Mouse (Mus musculus) MEL (cell line): ENCODE measurements at regions not wholly inside any gene's neighbourhood (a gene's known extent, or its start where the extent isn't known, plus 50 kb on each side); places are given as distances from the start of the nearest gene placed in this dataset.

ENCODE experiments used
- DNase-seq: peaks from one replicate; pipeline ENCODE4 v3.0.0; 2011; ENCODE audit warnings: low read depth, low spot score
- H3K27ac ChIP-seq: 2 replicates; pipeline ENCODE4 v1.5.1; 2012; ENCODE audit warnings: low read depth, mild to moderate bottlenecking, control low read depth, low read length, moderate library complexity; ENCODE audit not compliant: control insufficient read depth
- H3K27me3 ChIP-seq, 2 experiments: fragments of 150-350 bp in 1 of 2; sonication (generic) in 1 of 2; 2 replicates each; pipeline ENCODE4 v1.6.1; 2012; ENCODE audit warnings: low read length in 2 of 2, mild to moderate bottlenecking in 2 of 2, improper control_type of control experiment in 1 of 2, moderate library complexity in 1 of 2; ENCODE audit not compliant: insufficient read depth in 2 of 2, control insufficient read depth in 1 of 2
- H3K36me3 ChIP-seq, 2 experiments: 2 replicates each; pipeline ENCODE4 v1.6.1; 2012 to 2014; ENCODE audit warnings: low read length in 2 of 2, improper control_type of control experiment in 1 of 2, inconsistent platforms in 1 of 2, mild to moderate bottlenecking in 1 of 2; ENCODE audit not compliant: insufficient read depth in 2 of 2, control insufficient read depth in 1 of 2
- H3K4me1 ChIP-seq, 2 experiments: fragments of 150-350 bp in 1 of 2; sonication (generic) in 1 of 2; 2 replicates each; pipeline ENCODE4 v1.6.1; 2012; ENCODE audit warnings: low read length in 2 of 2, improper control_type of control experiment in 1 of 2, mild to moderate bottlenecking in 1 of 2; ENCODE audit not compliant: insufficient read depth in 2 of 2, control insufficient read depth in 1 of 2
- H3K4me3 ChIP-seq, 2 experiments: fragments of 150-350 bp in 1 of 2; sonication (generic) in 1 of 2; 2 replicates each; pipeline ENCODE4 v1.5.1; 2012; ENCODE audit warnings: low read depth in 2 of 2, low read length in 2 of 2, mild to moderate bottlenecking in 2 of 2, moderate library complexity in 2 of 2, control low read depth in 1 of 2, improper control_type of control experiment in 1 of 2; ENCODE audit not compliant: control insufficient read depth in 1 of 2, insufficient read depth in 1 of 2
- H3K79me2 ChIP-seq: 2 replicates; pipeline ENCODE4 v1.6.1; 2012; ENCODE audit warnings: mild to moderate bottlenecking, low read length, moderate library complexity; ENCODE audit not compliant: control insufficient read depth, poor library complexity, insufficient read depth
- H3K9ac ChIP-seq: 2 replicates; pipeline ENCODE4 v1.6.1; 2012; ENCODE audit warnings: low read depth, mild to moderate bottlenecking, control low read depth, low read length, moderate library complexity; ENCODE audit not compliant: control insufficient read depth, poor library complexity, severe bottlenecking
- H3K9me3 ChIP-seq: fragments of 150-350 bp; sonication (generic); replicated peaks from 2 replicates; pipeline ENCODE4 v1.6.1; 2012; ENCODE audit warnings: mild to moderate bottlenecking, low read length, improper control_type of control experiment, moderate library complexity; ENCODE audit not compliant: insufficient read depth
- BHLHE40 ChIP-seq: IDR thresholded peaks from 2 replicates; pipeline ENCODE4 v1.6.1; 2012; ENCODE audit warnings: low read depth, mild to moderate bottlenecking, inconsistent platforms, low read length, improper control_type of control experiment, borderline replicate concordance
- CHD1 ChIP-seq: IDR thresholded peaks from 2 replicates; pipeline ENCODE4 v1.6.1; 2012; ENCODE audit warnings: low read depth, mild to moderate bottlenecking, inconsistent platforms, low read length, improper control_type of control experiment
- CHD2 ChIP-seq: IDR thresholded peaks from 2 replicates; pipeline ENCODE4 v1.6.1; 2011; ENCODE audit warnings: low read length, improper control_type of control experiment
- EP300 ChIP-seq, 2 experiments: IDR thresholded peaks; 2 replicates each; pipeline ENCODE4 v1.6.1; 2011; ENCODE audit warnings: improper control_type of control experiment in 2 of 2, low read length in 2 of 2, low read depth in 1 of 2, mild to moderate bottlenecking in 1 of 2
- GABPA ChIP-seq: IDR thresholded peaks from 2 replicates; pipeline ENCODE4 v1.6.1; 2012; ENCODE audit warnings: low read depth, mild to moderate bottlenecking, inconsistent platforms, low read length, improper control_type of control experiment, moderate library complexity
- HCFC1 ChIP-seq: IDR thresholded peaks from 2 replicates; pipeline ENCODE4 v1.6.1; 2012; ENCODE audit warnings: low read depth, mild to moderate bottlenecking, inconsistent platforms, low read length, improper control_type of control experiment, moderate library complexity
- MAFK ChIP-seq: IDR thresholded peaks from 2 replicates; pipeline ENCODE4 v1.6.1; 2011; ENCODE audit warnings: low read depth, mild to moderate bottlenecking, low read length, improper control_type of control experiment, borderline replicate concordance
- MAZ ChIP-seq: IDR thresholded peaks from 2 replicates; pipeline ENCODE4 v1.6.1; 2012; ENCODE audit warnings: low read depth, mild to moderate bottlenecking, inconsistent platforms, low read length, improper control_type of control experiment
- MEF2A ChIP-seq: IDR thresholded peaks from 2 replicates; pipeline ENCODE4 v1.6.1; 2014; ENCODE audit warnings: low read depth, mild to moderate bottlenecking, inconsistent platforms, low read length, improper control_type of control experiment; ENCODE audit not compliant: poor library complexity, insufficient replicate concordance, severe bottlenecking; ENCODE audit errors: extremely low read depth
- MXI1 ChIP-seq: IDR thresholded peaks from 2 replicates; pipeline ENCODE4 v1.6.1; 2011; ENCODE audit warnings: mild to moderate bottlenecking, low read depth, low read length, improper control_type of control experiment
- MYB ChIP-seq: IDR thresholded peaks from 2 replicates; pipeline ENCODE4 v1.6.1; 2011; ENCODE audit warnings: mild to moderate bottlenecking, low read depth, low read length, improper control_type of control experiment
- MYC ChIP-seq: IDR thresholded peaks from 2 replicates; pipeline ENCODE4 v1.6.1; 2011; ENCODE audit warnings: low read depth, mild to moderate bottlenecking, low read length, improper control_type of control experiment, moderate library complexity
- NELFE ChIP-seq: IDR thresholded peaks from 2 replicates; pipeline ENCODE4 v1.6.1; 2011; ENCODE audit warnings: low read depth, low read length, improper control_type of control experiment
- POLR2A ChIP-seq, 2 experiments: IDR thresholded peaks; 2 replicates each; pipeline ENCODE4 v1.6.1; 2011 to 2012; ENCODE audit warnings: low read length in 2 of 2, mild to moderate bottlenecking in 2 of 2, control low read depth in 1 of 2, improper control_type of control experiment in 1 of 2, low read depth in 1 of 2, moderate library complexity in 1 of 2; ENCODE audit not compliant: control insufficient read depth in 1 of 2, insufficient read depth in 1 of 2, poor library complexity in 1 of 2
- POLR2AphosphoS2 ChIP-seq: IDR thresholded peaks from 2 replicates; pipeline ENCODE4 v1.6.1; 2011; ENCODE audit warnings: low read length, improper control_type of control experiment
- POLR2AphosphoS5 ChIP-seq: IDR thresholded peaks from 2 replicates; pipeline ENCODE4 v1.6.1; 2012; ENCODE audit warnings: low read depth, borderline replicate concordance, mild to moderate bottlenecking, inconsistent platforms, low read length, moderate library complexity, mixed read lengths
- SIN3A ChIP-seq: IDR thresholded peaks from 2 replicates; pipeline ENCODE4 v1.6.1; 2012; ENCODE audit warnings: low read length, improper control_type of control experiment, inconsistent platforms
- TAL1 ChIP-seq: IDR thresholded peaks from 2 replicates; pipeline ENCODE4 v1.6.1; 2012; ENCODE audit warnings: mild to moderate bottlenecking, inconsistent platforms, low read length, moderate library complexity, mixed read lengths
- UBTF ChIP-seq: IDR thresholded peaks from 2 replicates; pipeline ENCODE4 v1.6.1; 2012; ENCODE audit warnings: low read depth, mild to moderate bottlenecking, inconsistent platforms, low read length, improper control_type of control experiment, moderate library complexity, borderline replicate concordance; ENCODE audit not compliant: insufficient read depth
- ZNF384 ChIP-seq: IDR thresholded peaks from 2 replicates; pipeline ENCODE4 v1.6.1; 2012; ENCODE audit warnings: low read depth, mild to moderate bottlenecking, inconsistent platforms, low read length, improper control_type of control experiment

- no peak overlapping the region for H3K9ac ChIP-seq
- H3K4me1 ChIP-seq: no peaks in the 10 kb centered on the region
- no peaks in the 10 kb centered on the region for H3K27me3 ChIP-seq
- no peak for DNase-seq
- no peaks in the 10 kb centered on the region for H3K36me3 ChIP-seq
- no peak overlapping the region for H3K4me3 ChIP-seq
- no peak overlapping the region for H3K27ac ChIP-seq
- TF ChIP-seq CHD1 (no peak), SIN3A (no peak), MAFK (no peak), NELFE (no peak), CHD2 (no peak), POLR2A (IDR thresholded peaks at IDR 0.05; ENCODE audit: control insufficient read depth in 1 of 2, insufficient read depth in 1 of 2, low read depth in 1 of 2, low read length in 2 of 2, poor library complexity in 1 of 2) (no peak), HCFC1 (no peak), UBTF (no peak), POLR2AphosphoS5 (no peak), MYB (no peak), TAL1 (no peak), BHLHE40 (no peak), MAZ (no peak), POLR2AphosphoS2 (no peak), EP300 (IDR thresholded peaks at IDR 0.05; ENCODE audit: low read depth in 1 of 2, low read length in 2 of 2) (no peak), ZNF384 (no peak)
- no peaks in the 10 kb centered on the region for H3K9me3 ChIP-seq
- H3K79me2 ChIP-seq: no peaks in the 10 kb centered on the region
Measured at GRCm38 (mm10) chr11:64309881-64310280, 125.3 kb upstream of the Hs3st3a1 start.

- no peak for DNase-seq
- H3K27ac ChIP-seq: no peak overlapping the region
- no peak overlapping the region for H3K9ac ChIP-seq
- H3K79me2 ChIP-seq: no peaks in the 10 kb centered on the region
- no peaks in the 10 kb centered on the region for H3K9me3 ChIP-seq
- H3K27me3 ChIP-seq: no peaks in the 10 kb centered on the region
- H3K4me1 ChIP-seq: no peaks in the 10 kb centered on the region
- no peak overlapping the region for H3K4me3 ChIP-seq
- no peak for TF ChIP-seq ZNF384
- TF ChIP-seq MXI1: no peak
- no peak for TF ChIP-seq MYC
- no peak for TF ChIP-seq GABPA
- TF ChIP-seq EP300 (IDR thresholded peaks at IDR 0.05; ENCODE audit: low read depth in 1 of 2, low read length in 2 of 2): no peak
- TF ChIP-seq MEF2A: no peak
- no peak for TF ChIP-seq CHD2
- H3K36me3 ChIP-seq: no peaks in the 10 kb centered on the region
Measured at GRCm38 (mm10) chr11:64297825-64298224, 137.3 kb upstream of the Hs3st3a1 start.
